Mouse (Mus musculus) bone marrow macrophage, adult 2 months (primary cell): ENCODE data around the gene Pacsin1. TPM values are rescaled to one million over a fixed set of nuclear protein-coding genes. Genes with fewer than 3 reads are reported as not detected.

Source experiments
- H3K27ac ChIP-seq: 2 replicates; pipeline ENCODE4 v1.5.1; 2012; ENCODE audit warnings: low read depth, low read length; ENCODE audit not compliant: insufficient read depth
- H3K4me1 ChIP-seq: 2 replicates; pipeline ENCODE4 v1.6.1; 2012; ENCODE audit warnings: low read length; ENCODE audit not compliant: control insufficient read depth, insufficient read depth
- H3K4me3 ChIP-seq: 2 replicates; pipeline ENCODE4 v1.5.1; 2012; ENCODE audit warnings: mild to moderate bottlenecking, low read length, moderate library complexity; ENCODE audit not compliant: insufficient read depth
- CTCF ChIP-seq: IDR thresholded peaks from 2 replicates; pipeline ENCODE4 v1.5.1; 2012; ENCODE audit warnings: low read depth, mild to moderate bottlenecking, low read length, moderate library complexity
- POLR2A ChIP-seq: IDR thresholded peaks from 2 replicates; pipeline ENCODE4 v1.6.1; 2012; ENCODE audit warnings: mild to moderate bottlenecking, low read depth, low read length, borderline replicate concordance
- polyA plus RNA-seq: library from polyadenylated mRNA; stranded (reverse); fragments of >200 nt; gene quantifications from 2 replicates; pipeline ENCODE4 v1.2.4, GENCODE M21; 2012; ENCODE audit not compliant: missing spikeins, insufficient read depth, insufficient read length

Pacsin1 gene
- polyA plus RNA-seq, 1 experiment = not detected

DNA sequence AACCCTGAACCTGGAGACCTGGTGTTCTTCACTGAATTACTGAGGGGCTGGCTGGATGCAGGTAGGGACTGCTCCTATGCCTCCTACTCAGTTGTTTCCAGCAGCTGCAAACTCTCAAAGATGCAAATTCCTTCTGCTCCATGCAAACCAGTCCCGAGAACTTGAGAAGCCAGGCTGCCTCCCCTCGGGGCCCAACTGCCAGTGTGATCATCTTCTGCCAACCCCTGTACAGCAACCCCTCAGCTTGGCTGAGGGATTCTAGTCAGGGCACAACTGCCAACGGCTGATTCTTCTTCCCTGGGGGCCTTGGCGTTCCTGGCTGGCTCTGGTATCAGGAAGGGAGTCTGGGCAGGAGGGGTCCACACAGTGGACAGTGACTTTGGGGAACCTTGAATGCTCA lies 91.1 kb downstream of the Pacsin1 start:
- H3K27ac ChIP-seq = no peak overlapping the region
- TF ChIP-seq CTCF (no peak), POLR2A (no peak)
- H3K4me1 ChIP-seq = peaks cover 7% of the 10 kb centered on the region
- H3K4me3 ChIP-seq = no peak overlapping the region

DNA sequence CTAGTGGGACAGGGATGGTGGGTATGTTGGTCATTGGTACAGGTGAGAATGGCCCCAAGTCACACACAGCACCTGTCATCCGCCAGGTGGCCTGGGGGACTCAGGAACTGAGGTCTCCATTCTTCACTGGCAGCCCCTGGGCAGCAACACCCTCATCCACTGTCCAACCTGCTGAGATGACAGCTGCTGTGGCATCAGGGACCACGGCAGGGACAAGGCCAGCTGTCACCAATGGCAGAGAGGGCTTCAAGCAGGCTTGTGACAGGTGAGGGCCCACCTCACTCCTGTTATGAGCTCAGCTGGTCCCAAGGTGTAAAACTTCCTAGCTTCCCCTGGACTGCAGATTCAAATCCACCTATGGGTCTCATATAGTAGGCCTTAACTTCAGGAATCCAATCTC lies 92.8 kb downstream of the Pacsin1 start:
- no peak for TF ChIP-seq CTCF
- Histone ChIP-seq H3K4me1 (peaks cover 7% of the 10 kb centered on the region), H3K4me3 (no peak overlapping the region), H3K27ac (no peak overlapping the region)

DNA sequence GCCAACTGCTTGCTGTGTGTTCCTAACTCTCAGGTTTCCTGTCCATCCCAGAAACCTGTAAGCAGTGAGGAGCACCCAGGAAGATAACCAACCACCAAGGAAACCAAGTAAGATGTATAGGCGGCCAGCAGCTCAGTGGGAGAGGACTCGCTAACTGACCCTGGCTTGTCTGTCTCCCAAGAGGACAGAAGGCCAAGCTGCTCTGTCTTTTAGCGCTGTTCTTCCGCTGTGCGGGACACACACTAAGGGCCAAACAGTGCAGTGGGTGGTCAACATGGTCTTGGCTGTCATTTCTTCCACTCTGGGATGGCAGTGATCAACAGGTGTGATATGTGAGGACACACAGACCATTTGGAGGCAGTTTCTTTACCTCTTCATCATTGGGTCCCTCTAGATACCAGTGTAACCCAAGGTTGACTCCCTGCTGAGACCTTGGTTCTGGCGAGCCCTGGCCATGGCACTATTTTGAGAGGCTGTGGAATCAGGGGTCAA lies 95.2 kb downstream of the Pacsin1 start:
- H3K27ac ChIP-seq = no peak overlapping the region
- TF ChIP-seq POLR2A (no peak), CTCF (no peak)
- H3K4me3 ChIP-seq = no peak overlapping the region
- peaks cover 7% of the 10 kb centered on the region for H3K4me1 ChIP-seq

DNA sequence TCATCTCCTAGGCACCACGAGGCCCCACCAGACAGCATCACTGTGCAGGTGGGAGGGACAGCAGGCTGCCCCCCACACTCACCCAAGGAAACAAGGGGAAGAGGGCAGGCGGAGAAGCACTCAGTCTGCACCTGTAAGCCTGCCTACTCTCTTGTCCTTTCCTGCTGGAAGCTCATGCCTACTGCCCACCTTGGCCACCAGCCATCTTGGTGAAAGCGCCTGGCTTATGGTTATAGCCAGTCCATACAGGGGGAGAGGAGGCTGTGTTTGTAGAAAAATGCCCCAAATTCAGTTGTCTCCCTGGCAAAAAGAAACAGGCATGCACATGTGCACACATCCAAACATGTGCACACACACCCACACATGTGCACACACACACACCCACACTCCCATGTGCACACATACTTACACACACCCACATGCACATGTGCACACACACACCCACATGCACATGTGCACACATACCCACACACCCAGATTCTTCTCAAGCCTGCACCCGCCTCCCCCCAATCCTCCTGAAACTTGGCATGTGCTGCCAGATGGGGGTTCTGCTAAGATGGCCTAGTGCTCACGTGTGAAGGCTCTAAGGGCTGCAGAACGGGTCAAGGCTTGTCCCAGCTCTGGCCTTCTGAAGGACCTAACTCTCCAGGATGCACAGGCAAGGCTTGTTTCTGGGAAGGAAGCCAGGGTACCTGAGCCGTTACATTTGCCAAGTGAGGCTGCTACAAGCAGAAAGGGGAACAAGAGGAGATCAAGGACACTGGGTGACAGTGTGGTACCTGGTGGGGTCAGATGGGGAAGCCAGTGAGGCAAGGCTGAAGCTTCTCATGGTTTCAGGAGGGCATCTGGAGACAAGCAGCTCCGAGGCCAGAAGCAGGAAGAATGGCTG lies 96.2 kb downstream of the Pacsin1 start:
- no peaks in the 10 kb centered on the region; the same call in 1 of the 2 replicates for H3K4me1 ChIP-seq
- TF ChIP-seq CTCF = no peak
- no peak for TF ChIP-seq POLR2A

DNA sequence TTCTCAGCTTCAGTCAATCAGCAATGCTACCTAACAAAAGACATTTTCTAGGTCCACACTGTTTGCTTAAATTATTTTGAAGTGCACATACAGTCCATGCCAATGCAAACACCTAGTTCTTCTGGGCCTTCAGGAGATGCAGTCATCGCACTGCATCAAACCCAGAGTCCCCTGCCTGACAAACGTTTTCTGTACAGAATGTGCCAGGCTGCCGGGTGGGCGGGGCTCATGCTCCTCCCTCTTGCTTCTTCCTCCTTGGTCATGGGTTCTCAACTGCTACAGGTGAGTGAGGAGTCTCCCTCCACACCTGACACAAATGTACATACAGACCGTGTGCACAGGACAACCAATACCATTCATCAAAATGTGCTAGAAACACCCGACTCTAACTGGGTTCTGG lies 104.9 kb downstream of the Pacsin1 start:
- Histone ChIP-seq H3K27ac (no peak overlapping the region), H3K4me1 (no peaks in the 10 kb centered on the region), H3K4me3 (no peak overlapping the region)
- no peak for TF ChIP-seq CTCF
- TF ChIP-seq POLR2A = no peak

More for the DNA sequence above, 96.2 kb downstream of the Pacsin1 start:
- H3K27ac ChIP-seq = no peak overlapping the region
- no peak overlapping the region for H3K4me3 ChIP-seq

Other genes starting within 250 kb of the Pacsin1 start
- gene Grm4, start 134.1 kb upstream of the Pacsin1 start, polyA plus RNA-seq = not detected in 2 replicates
- 151 and 159 TPM in 2 replicates for gene Hmga1, start 99.0 kb upstream of the Pacsin1 start, polyA plus RNA-seq
- 76.7 and 85.6 TPM in 2 replicates for gene AI413582, start 89.8 kb upstream of the Pacsin1 start, polyA plus RNA-seq
- 55.7 and 58.0 TPM in 2 replicates for gene Nudt3, start 32.0 kb upstream of the Pacsin1 start, polyA plus RNA-seq
- gene RPS10-NUDT3, start 20.3 kb upstream of the Pacsin1 start, polyA plus RNA-seq = not detected in 2 replicates
- gene Rps10, start 18.8 kb upstream of the Pacsin1 start, polyA plus RNA-seq = 1,367 and 1,405 TPM in 2 replicates
- not detected in 2 replicates for gene Spdef, start 73.4 kb downstream of the Pacsin1 start, polyA plus RNA-seq
- 75.8 and 81.8 TPM in 2 replicates for gene D17Wsu92e, start 165.1 kb downstream of the Pacsin1 start, polyA plus RNA-seq
- 105 and 113 TPM in 2 replicates for gene Snrpc, start 182.6 kb downstream of the Pacsin1 start, polyA plus RNA-seq
- gene Uhrf1bp1, start 200.9 kb downstream of the Pacsin1 start, polyA plus RNA-seq = 7.5 TPM in 2 replicates